Mouse (Mus musculus) liver (tissue): Measurements from ENCODE around the gene Ttll2.
"Not testable (repeated sequence)": the region's sequence is repeated elsewhere in the genome, so short reads cannot be mapped to it uniquely, and the experiment has no call there.

ENCODE experiments used
- DNase-seq: peaks from one replicate; pipeline ENCODE4 v3.0.0-alpha.2; 2020; ENCODE audit warnings: mixed read lengths

The Ttll2 gene

GRCm38 (mm10) chr17:7352596-7352995 lies at the start of gene Ttll2:
Ttll2 (minus strand) TSS chr17:7352696.
- DNase-seq: not testable (repeated sequence)

- not testable (repeated sequence) for DNase-seq
These were observed 47.3 kb upstream of the Ttll2 start for GRCm38 (mm10) chr17:7399770-7400169.

- DNase-seq: not testable (repeated sequence)
These were observed 45.8 kb upstream of the Ttll2 start for GRCm38 (mm10) chr17:7398198-7398847.

- not testable (repeated sequence) for DNase-seq
These were observed 44.6 kb upstream of the Ttll2 start for GRCm38 (mm10) chr17:7397079-7397478.

GRCm38 (mm10) chr17:7396288-7396687 lies 43.8 kb upstream of the Ttll2 start:
- DNase-seq: not testable (repeated sequence)

GRCm38 (mm10) chr17:7395671-7396070 lies 43.2 kb upstream of the Ttll2 start:
- not testable (repeated sequence) for DNase-seq

- DNase-seq: not testable (repeated sequence)
These were observed 42.6 kb upstream of the Ttll2 start for GRCm38 (mm10) chr17:7395116-7395515.

GRCm38 (mm10) chr17:7389898-7390297 lies 37.4 kb upstream of the Ttll2 start:
- DNase-seq: not testable (repeated sequence)

GRCm38 (mm10) chr17:7388958-7389356 lies 36.5 kb upstream of the Ttll2 start:
- not testable (repeated sequence) for DNase-seq

- not testable (repeated sequence) for DNase-seq
These were observed 36.0 kb upstream of the Ttll2 start for GRCm38 (mm10) chr17:7388341-7388957.

GRCm38 (mm10) chr17:7386016-7386415 lies 33.5 kb upstream of the Ttll2 start:
- not testable (repeated sequence) for DNase-seq

- not testable (repeated sequence) for DNase-seq
These were observed 32.9 kb upstream of the Ttll2 start, which contains the start of gene Unc93a2 for GRCm38 (mm10) chr17:7385364-7385763. Unc93a2 (minus strand) TSS chr17:7385464.

- not testable (repeated sequence) for DNase-seq
These were observed 31.0 kb upstream of the Ttll2 start for GRCm38 (mm10) chr17:7383167-7384143.

GRCm38 (mm10) chr17:7382711-7383110 lies 30.2 kb upstream of the Ttll2 start:
- not testable (repeated sequence) for DNase-seq

- not testable (repeated sequence) for DNase-seq
These were observed 25.4 kb upstream of the Ttll2 start for GRCm38 (mm10) chr17:7377907-7378306.

- not testable (repeated sequence) for DNase-seq
These were observed 24.6 kb upstream of the Ttll2 start for GRCm38 (mm10) chr17:7376951-7377700.

- DNase-seq: not testable (repeated sequence)
These were observed 19.4 kb upstream of the Ttll2 start, which contains the start of gene Gm49630 for GRCm38 (mm10) chr17:7371879-7372278. Gm49630 (minus strand) TSS chr17:7371979.

- not testable (repeated sequence) for DNase-seq
These were observed 16.9 kb upstream of the Ttll2 start for GRCm38 (mm10) chr17:7369401-7369800.

GRCm38 (mm10) chr17:7366676-7367374 lies 14.3 kb upstream of the Ttll2 start:
- DNase-seq: not testable (repeated sequence)

GRCm38 (mm10) chr17:7366265-7366664 lies 13.8 kb upstream of the Ttll2 start:
- not testable (repeated sequence) for DNase-seq

- not testable (repeated sequence) for DNase-seq
These were observed 13.1 kb upstream of the Ttll2 start for GRCm38 (mm10) chr17:7365615-7366014.
